Mouse (Mus musculus) erythroblast, embryonic 14.5 days (primary cell): ENCODE measurements around the gene Atp1a2. TPM values are rescaled to one million over a fixed set of nuclear protein-coding genes. Genes with fewer than 3 reads are reported as not detected.

Experiments
- H3K27me3 ChIP-seq: 2 replicates; pipeline ENCODE4 v1.6.1; 2012; ENCODE audit warnings: inconsistent platforms; ENCODE audit not compliant: control insufficient read depth
- H3K36me3 ChIP-seq: 2 replicates; pipeline ENCODE4 v1.6.1; 2012; ENCODE audit warnings: mild to moderate bottlenecking, inconsistent platforms; ENCODE audit not compliant: control insufficient read depth
- H3K4me1 ChIP-seq: 2 replicates; pipeline ENCODE4 v1.6.1; 2012; ENCODE audit warnings: inconsistent platforms; ENCODE audit not compliant: control insufficient read depth
- H3K4me3 ChIP-seq: replicated peaks from 2 replicates; pipeline ENCODE3; 2012; ENCODE audit warnings: moderate library complexity, mild to moderate bottlenecking, inconsistent platforms
- H3K9me3 ChIP-seq: 2 replicates; pipeline ENCODE4 v1.6.1; 2012; ENCODE audit warnings: low read length, inconsistent platforms, mixed read lengths; ENCODE audit not compliant: control insufficient read depth
- GATA1 ChIP-seq: IDR thresholded peaks from 2 replicates; pipeline ENCODE4 v1.6.1; 2012; ENCODE audit warnings: low read length, inconsistent platforms, mixed read lengths
- TAL1 ChIP-seq: IDR thresholded peaks from 3 replicates; pipeline ENCODE4 v1.6.1; 2012; ENCODE audit warnings: low read length, inconsistent platforms, mixed read lengths
- polyA plus RNA-seq: library from polyadenylated mRNA; stranded (reverse); fragments of >175 nt; gene quantifications from 2 replicates; pipeline ENCODE4 v1.2.3, GENCODE M21; 2012

Atp1a2 gene
- not detected in 2 replicates for polyA plus RNA-seq

GRCm38 (mm10) chr1:172297611-172298537 lies at the start of gene Atp1a2:
Gene Atp1a2, minus strand, starts transcription at chr1:172298064.
- TF ChIP-seq TAL1 (no peak), GATA1 (no peak)
- H3K36me3 ChIP-seq, result no peaks in the 10 kb centered on the region

GRCm38 (mm10) chr1:172347382-172347781 lies 49.5 kb upstream of the Atp1a2 start:
- H3K27me3 ChIP-seq, result peaks cover 39% of the 10 kb centered on the region
- H3K36me3 ChIP-seq, result no peaks in the 10 kb centered on the region
- no peaks in the 10 kb centered on the region for H3K4me1 ChIP-seq
- no peaks in the 10 kb centered on the region for H3K9me3 ChIP-seq
- no peak for TF ChIP-seq GATA1
- no peak for TF ChIP-seq TAL1
- H3K4me3 ChIP-seq, result no peak overlapping the region

More at GRCm38 (mm10) chr1:172297611-172298537, at the start of gene Atp1a2:
- Histone ChIP-seq H3K27me3 (peaks cover 23% of the 10 kb centered on the region), H3K9me3 (no peaks in the 10 kb centered on the region), H3K4me3 (no peak within 1 kb of the TSS), H3K4me1 (no peaks in the 10 kb centered on the region)

DNA sequence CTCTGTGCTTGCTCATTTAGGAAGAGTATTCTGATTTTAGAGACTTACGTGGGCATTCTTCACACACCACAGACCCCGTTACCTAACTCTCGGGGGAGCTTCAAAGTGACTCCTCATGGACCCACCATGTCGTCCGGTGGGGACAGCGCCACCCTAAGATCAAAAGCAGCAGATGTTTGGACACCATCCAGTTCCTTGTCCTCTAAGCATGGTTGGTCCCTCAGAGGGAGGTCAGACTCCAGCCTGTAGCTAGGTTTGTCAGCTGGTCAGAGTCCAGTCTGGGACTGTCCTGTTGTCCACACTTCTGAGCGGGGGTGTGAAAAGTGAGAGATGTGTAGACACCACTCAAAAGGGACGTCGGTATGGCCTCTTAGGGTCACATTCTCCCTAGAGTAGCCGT lies 48.8 kb upstream of the Atp1a2 start:
- no peaks in the 10 kb centered on the region for H3K9me3 ChIP-seq
- H3K4me1 ChIP-seq, result no peaks in the 10 kb centered on the region
- TF ChIP-seq TAL1 (no peak), GATA1 (no peak)
- no peaks in the 10 kb centered on the region for H3K36me3 ChIP-seq
- peaks cover 41% of the 10 kb centered on the region for H3K27me3 ChIP-seq
- H3K4me3 ChIP-seq, result no peak overlapping the region

DNA sequence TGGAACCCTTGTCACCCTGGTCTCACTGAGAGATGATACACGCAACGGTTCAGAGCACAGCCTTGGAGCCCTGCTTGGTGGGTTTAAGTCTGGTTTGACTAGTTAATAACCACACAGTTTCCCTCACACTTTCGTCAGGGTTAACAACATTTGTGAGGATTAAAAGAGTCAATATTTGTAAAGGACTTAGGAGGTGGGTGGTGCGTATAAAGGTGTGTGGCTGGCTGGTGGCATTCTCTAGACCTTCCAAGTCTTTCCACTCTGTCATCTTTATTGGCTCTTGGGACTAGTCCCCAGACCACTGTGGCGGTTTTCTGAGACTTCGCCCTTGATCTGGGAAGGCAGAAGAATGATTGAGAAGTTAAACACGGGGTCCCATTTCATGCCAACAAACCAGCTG lies 47.0 kb upstream of the Atp1a2 start:
- no peaks in the 10 kb centered on the region for H3K9me3 ChIP-seq
- peaks cover 42% of the 10 kb centered on the region for H3K27me3 ChIP-seq
- H3K4me3 ChIP-seq, result no peak overlapping the region
- no peaks in the 10 kb centered on the region for H3K36me3 ChIP-seq
- TF ChIP-seq TAL1 (no peak), GATA1 (no peak)
- peaks cover 8% of the 10 kb centered on the region for H3K4me1 ChIP-seq

GRCm38 (mm10) chr1:172343914-172344313 lies 46.0 kb upstream of the Atp1a2 start:
- TF ChIP-seq GATA1 (no peak), TAL1 (no peak)
- H3K4me3 ChIP-seq, result no peak overlapping the region
- H3K9me3 ChIP-seq, result no peaks in the 10 kb centered on the region
- peaks cover 51% of the 10 kb centered on the region for H3K27me3 ChIP-seq
- peaks cover 8% of the 10 kb centered on the region for H3K4me1 ChIP-seq
- H3K36me3 ChIP-seq, result no peaks in the 10 kb centered on the region

GRCm38 (mm10) chr1:172342729-172343128 lies 44.9 kb upstream of the Atp1a2 start:
- Histone ChIP-seq H3K4me3 (no peak overlapping the region), H3K9me3 (no peaks in the 10 kb centered on the region), H3K4me1 (peaks cover 8% of the 10 kb centered on the region), H3K36me3 (no peaks in the 10 kb centered on the region), H3K27me3 (peaks cover 58% of the 10 kb centered on the region)
- TF ChIP-seq GATA1 (no peak), TAL1 (no peak)

GRCm38 (mm10) chr1:172341386-172341785 lies 43.5 kb upstream of the Atp1a2 start:
- Histone ChIP-seq H3K36me3 (no peaks in the 10 kb centered on the region), H3K4me1 (peaks cover 8% of the 10 kb centered on the region), H3K4me3 (peak overlapping the region; percentile 49), H3K27me3 (peaks cover 65% of the 10 kb centered on the region), H3K9me3 (no peaks in the 10 kb centered on the region)
- TF ChIP-seq GATA1 (no peak), TAL1 (no peak)

GRCm38 (mm10) chr1:172340729-172341321 lies 43.0 kb upstream of the Atp1a2 start, which contains the start of gene Kcnj10:
Gene Kcnj10, plus strand, starts transcription at chr1:172341210.
- Histone ChIP-seq H3K4me1 (peaks cover 8% of the 10 kb centered on the region), H3K36me3 (no peaks in the 10 kb centered on the region), H3K9me3 (no peaks in the 10 kb centered on the region), H3K4me3 (peak within 1 kb of the TSS; percentile 49), H3K27me3 (peaks cover 70% of the 10 kb centered on the region)
- no peak for TF ChIP-seq TAL1
- TF ChIP-seq GATA1, result no peak
